Mouse (Mus musculus) kidney, adult 2 months (tissue): ENCODE data around the gene Snrnp25. TPM values are rescaled to one million over a fixed set of nuclear protein-coding genes. Genes with fewer than 3 reads are reported as not detected.

ENCODE experiments used
- DNase-seq: peaks from one replicate; pipeline ENCODE4 v3.0.0; 2021
- H3K27ac ChIP-seq: fragments of 200-500 bp; 2 replicates; pipeline ENCODE4 v1.5.1; 2012; ENCODE audit warnings: low read depth, low read length, control low read depth, inconsistent platforms; ENCODE audit not compliant: insufficient read depth
- H3K27me3 ChIP-seq: fragments of 200-500 bp; replicated peaks from 2 replicates; pipeline ENCODE4 v1.6.1; 2012; ENCODE audit warnings: mild to moderate bottlenecking, moderate library complexity, low read length, inconsistent platforms; ENCODE audit not compliant: control insufficient read depth, insufficient read depth
- H3K36me3 ChIP-seq: fragments of 200-500 bp; 2 replicates; pipeline ENCODE4 v1.6.1; 2012; ENCODE audit warnings: mild to moderate bottlenecking, moderate library complexity, low read length, inconsistent platforms; ENCODE audit not compliant: control insufficient read depth, insufficient read depth
- H3K4me1 ChIP-seq: fragments of 200-500 bp; 2 replicates; pipeline ENCODE4 v1.6.1; 2011; ENCODE audit warnings: low read length; ENCODE audit not compliant: control insufficient read depth, insufficient read depth
- H3K4me3 ChIP-seq: fragments of 200-500 bp; 2 replicates; pipeline ENCODE4 v1.5.1; 2011; ENCODE audit warnings: mild to moderate bottlenecking, low read depth, low read length, control low read depth; ENCODE audit not compliant: insufficient read depth
- CTCF ChIP-seq: fragments of 200-500 bp; conservative IDR thresholded peaks from 2 replicates; pipeline ENCODE4 v1.5.1; 2011; ENCODE audit warnings: low read depth, mild to moderate bottlenecking, control low read depth, low read length, moderate library complexity, mixed read lengths; ENCODE audit not compliant: insufficient read depth, insufficient read length
- POLR2A ChIP-seq: fragments of 200-500 bp; IDR thresholded peaks from one replicate; pipeline ENCODE4 v1.6.1; 2011; ENCODE audit warnings: low read depth, low read length, control low read depth
- WGBS: fragments of 180-500 bp; shearing (Covaris S2); methylation state at CpG from one replicate; pipeline ENCODE4 v1.1.7; 2018; 5-methylcytosine and 5-hydroxymethylcytosine counted together
- polyA plus RNA-seq: library from polyadenylated mRNA; depleted of rRNA; stranded (reverse); fragments of >200 nt; gene quantifications from 2 replicates; pipeline ENCODE4 v1.2.3, GENCODE M21; 2012; rRNA removed

Gene Snrnp25
- polyA plus RNA-seq, 1 experiment, result 19.5 TPM

DNA sequence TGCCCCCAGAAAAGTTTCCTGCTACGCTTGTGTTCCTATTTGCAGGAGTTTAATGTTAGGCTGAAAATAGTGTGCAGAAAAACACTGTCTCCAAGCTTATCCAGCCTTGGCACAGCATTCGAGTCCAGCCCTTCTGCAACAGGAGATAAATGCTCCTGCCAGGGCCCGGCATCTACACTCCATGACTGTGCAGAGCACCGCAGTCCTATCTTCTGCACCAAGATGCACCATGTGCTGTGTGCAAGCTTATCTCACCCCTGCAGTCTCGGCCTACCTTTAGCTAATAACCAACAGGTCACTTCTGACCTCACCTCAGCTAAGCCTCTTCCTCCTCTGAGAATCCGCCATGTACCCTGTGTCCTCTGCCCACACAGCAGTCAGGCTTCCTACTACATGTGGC is 40.4 kb downstream of the Snrnp25 start:
- WGBS, result 96% methylated on average over 6 of the region's 6 CpGs
- Histone ChIP-seq H3K27ac (no peak overlapping the region), H3K4me3 (no peak overlapping the region), H3K4me1 (peaks cover 3% of the 10 kb centered on the region; the same call in 1 of the 2 replicates), H3K36me3 (peaks cover 1% of the 10 kb centered on the region), H3K27me3 (no peaks in the 10 kb centered on the region)
- no peak for DNase-seq
- TF ChIP-seq POLR2A (no peak), CTCF (no peak)

DNA sequence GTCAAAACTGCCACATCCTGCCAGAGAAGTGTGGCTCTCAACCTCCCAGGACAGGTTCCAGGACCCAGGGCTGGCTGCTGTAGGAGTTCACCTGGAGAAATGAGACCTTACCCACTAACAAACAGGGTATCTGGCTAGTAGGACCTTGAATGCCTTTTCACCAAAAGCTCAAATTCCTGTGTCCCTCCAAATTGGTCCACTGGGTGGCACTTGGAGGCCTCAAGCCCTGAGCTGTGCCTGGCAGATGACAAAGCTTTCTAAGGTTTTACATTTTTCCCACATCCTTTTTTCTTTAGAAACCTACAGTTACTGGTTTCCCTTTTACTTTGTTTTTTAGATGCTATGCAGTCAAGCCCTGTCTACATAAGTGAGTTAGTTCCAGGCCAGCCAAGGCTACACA is 41.9 kb downstream of the Snrnp25 start:
- Histone ChIP-seq H3K27ac (no peak overlapping the region), H3K4me1 (no peaks in the 10 kb centered on the region), H3K27me3 (no peaks in the 10 kb centered on the region), H3K36me3 (peaks cover 1% of the 10 kb centered on the region), H3K4me3 (no peak overlapping the region)
- no peak for TF ChIP-seq POLR2A
- TF ChIP-seq CTCF, result 0 out of 2 replicates have a peak, but pooled peaks have one; percentile 15
- DNase-seq, result no peak

DNA sequence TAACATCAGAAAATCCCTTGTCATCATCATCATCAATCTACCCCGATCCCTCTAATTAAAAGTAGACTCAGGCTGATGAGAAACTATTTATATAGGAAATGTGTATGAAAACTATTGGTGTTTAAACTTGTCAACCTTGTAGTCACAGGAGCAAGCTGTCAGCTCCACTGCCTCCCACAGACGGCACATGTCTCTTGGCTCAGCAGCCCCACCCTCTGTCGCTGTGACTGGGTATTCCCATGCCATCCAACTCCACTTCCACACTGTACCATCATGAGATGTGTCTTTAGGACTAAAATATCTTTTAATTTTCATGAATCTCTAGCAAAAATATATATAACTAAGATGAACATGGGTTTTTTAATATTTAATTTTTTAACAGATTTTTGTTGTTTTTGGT is 43.1 kb downstream of the Snrnp25 start:
- no peaks in the 10 kb centered on the region for H3K27me3 ChIP-seq
- DNase-seq, result no peak
- H3K27ac ChIP-seq, result no peak overlapping the region
- TF ChIP-seq POLR2A (no peak), CTCF (no peak)
- WGBS, result 69% methylated on average over 3 of the region's 3 CpGs
- H3K36me3 ChIP-seq, result peaks cover 1% of the 10 kb centered on the region
- no peak overlapping the region for H3K4me3 ChIP-seq
- H3K4me1 ChIP-seq, result no peaks in the 10 kb centered on the region

DNA sequence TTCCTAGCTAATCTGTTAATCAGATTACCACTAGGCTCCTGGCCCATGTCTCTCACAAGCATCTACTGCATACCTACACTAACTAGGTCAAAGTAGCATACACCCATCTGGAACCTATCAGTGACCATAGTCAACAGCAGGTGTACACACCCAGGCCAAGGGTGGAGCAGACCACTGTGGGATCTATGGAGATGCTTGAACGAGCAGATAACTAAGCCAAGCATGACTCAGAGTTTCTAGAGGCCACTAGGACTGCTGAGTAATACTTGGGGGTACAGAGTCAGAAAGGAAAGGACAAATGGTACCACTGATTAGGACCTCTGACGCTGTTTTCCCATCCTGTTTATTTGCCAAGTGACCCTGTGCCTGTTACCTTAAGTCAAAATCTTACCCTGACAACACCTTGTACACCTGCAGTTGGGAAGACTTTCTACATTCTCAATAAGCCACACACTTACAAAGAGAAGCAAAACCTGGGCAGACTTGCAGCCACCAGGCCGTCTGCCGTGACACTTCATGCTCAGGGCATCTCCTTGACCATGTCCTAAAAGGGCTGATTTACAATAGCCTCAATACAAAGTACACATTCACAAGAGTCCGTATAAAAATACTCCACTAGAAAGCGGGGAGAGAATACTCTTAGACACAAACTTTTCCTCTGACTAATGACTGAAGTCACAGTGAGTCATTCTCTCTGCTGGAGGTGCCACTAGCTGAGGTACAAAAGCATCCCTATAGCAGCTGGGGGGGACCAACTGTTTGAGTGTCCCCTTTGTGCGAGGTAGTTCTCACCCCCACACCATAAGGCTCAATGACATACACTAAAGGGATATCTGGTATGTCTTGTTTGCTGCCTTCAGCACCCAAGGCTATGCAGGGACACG is 45.9 kb downstream of the Snrnp25 start:
- no peaks in the 10 kb centered on the region for H3K27me3 ChIP-seq
- H3K4me3 ChIP-seq, result no peak overlapping the region
- DNase-seq, result no peak
- peaks cover 1% of the 10 kb centered on the region for H3K36me3 ChIP-seq
- H3K27ac ChIP-seq, result no peak overlapping the region
- TF ChIP-seq POLR2A (no peak), CTCF (no peak)
- 88% methylated on average over 8 of the region's 8 CpGs for WGBS
- H3K4me1 ChIP-seq, result no peaks in the 10 kb centered on the region

DNA sequence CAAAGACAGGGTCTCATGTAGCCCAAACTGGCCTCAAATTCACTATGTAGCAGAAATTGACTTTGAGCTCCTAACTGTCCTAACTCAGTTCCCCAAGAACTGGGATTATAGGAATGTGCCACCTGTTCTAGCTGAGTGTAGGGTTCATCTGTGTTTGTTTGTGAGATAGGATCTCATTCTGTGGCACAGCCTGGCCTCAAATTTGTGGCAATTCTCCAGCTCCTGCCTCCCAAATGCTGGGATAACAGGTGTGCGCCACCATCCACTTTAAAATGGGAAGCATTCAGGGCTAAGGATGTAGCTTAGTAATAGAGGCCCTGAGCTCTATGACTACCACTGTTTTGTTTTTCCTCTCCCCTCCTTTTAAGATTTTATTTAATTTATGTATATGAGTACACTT is 47.9 kb downstream of the Snrnp25 start:
- Histone ChIP-seq H3K27ac (no peak overlapping the region), H3K4me1 (no peaks in the 10 kb centered on the region), H3K36me3 (peaks cover 1% of the 10 kb centered on the region), H3K4me3 (no peak overlapping the region), H3K27me3 (no peaks in the 10 kb centered on the region)
- WGBS, result 100% methylated on average over 1 of the region's 1 CpGs
- no peak for DNase-seq
- TF ChIP-seq CTCF, result no peak
- TF ChIP-seq POLR2A, result no peak

DNA sequence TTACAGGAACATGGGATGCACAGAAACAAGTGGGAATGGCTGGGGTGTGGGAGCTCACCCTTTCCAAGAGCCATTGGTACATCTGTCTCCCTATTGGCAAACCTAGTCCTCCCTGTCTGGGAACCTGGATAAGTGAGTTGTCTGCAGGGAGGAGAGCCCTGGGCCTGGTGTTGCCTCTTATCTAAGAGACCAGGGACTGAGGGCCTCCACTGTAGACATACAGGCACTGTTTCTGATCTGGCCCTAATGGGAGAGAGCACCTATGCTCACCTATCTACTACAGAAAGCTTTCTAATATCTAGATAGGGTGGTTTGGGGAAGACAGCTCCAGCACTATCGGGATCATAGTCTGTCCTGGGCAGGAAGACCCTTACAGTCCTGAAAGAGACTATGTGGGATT is 50.9 kb downstream of the Snrnp25 start:
- DNase-seq, result no peak
- Histone ChIP-seq H3K36me3 (no peaks in the 10 kb centered on the region; the same call in 1 of the 2 replicates), H3K4me1 (no peaks in the 10 kb centered on the region), H3K4me3 (no peak overlapping the region), H3K27me3 (no peaks in the 10 kb centered on the region), H3K27ac (no peak overlapping the region)
- no peak for TF ChIP-seq CTCF
- TF ChIP-seq POLR2A, result no peak
- WGBS, result 100% methylated on average over 1 of the region's 1 CpGs

DNA sequence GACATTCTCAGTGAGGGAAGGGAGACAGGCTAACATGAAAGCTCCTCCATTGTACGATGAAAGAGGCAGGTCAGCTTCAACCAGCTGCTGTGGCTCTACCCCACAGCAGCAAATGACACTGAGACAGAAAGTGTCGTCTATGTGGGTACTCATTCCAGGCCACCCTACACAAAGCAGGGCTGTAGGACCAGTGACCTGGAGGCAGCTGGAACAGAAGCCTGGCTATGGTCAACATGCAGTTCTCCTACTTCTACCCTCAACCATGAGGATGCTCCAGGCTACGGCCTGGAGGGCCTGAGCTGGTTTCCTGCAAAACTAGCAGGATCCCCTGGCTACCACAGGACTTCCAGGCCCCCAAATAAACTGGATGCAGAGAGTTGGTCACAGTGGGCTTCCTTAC is 51.4 kb downstream of the Snrnp25 start:
- H3K4me3 ChIP-seq, result no peak overlapping the region
- no peak for TF ChIP-seq CTCF
- no peak for TF ChIP-seq POLR2A
- DNase-seq, result no peak
- H3K27me3 ChIP-seq, result no peaks in the 10 kb centered on the region
- H3K4me1 ChIP-seq, result no peaks in the 10 kb centered on the region
- H3K27ac ChIP-seq, result no peak overlapping the region
- peaks cover under 1% of the 10 kb centered on the region; the same call in 1 of the 2 replicates for H3K36me3 ChIP-seq
- WGBS, result 89% methylated on average over 3 of the region's 3 CpGs

Other genes starting within 250 kb of the Snrnp25 start
- not detected in 2 replicates for gene 4930524B15Rik, start 239.8 kb upstream of the Snrnp25 start, polyA plus RNA-seq
- gene Nsg2, start 205.0 kb upstream of the Snrnp25 start, polyA plus RNA-seq, result 2.9 and 4.0 TPM in 2 replicates
- gene Il9r, start 5.1 kb upstream of the Snrnp25 start, polyA plus RNA-seq, result 0.05 and 0.58 TPM in 2 replicates
- 81.7 and 110 TPM in 2 replicates for gene Rhbdf1, start 16.9 kb downstream of the Snrnp25 start, polyA plus RNA-seq
- gene Mpg, start 21.1 kb downstream of the Snrnp25 start, polyA plus RNA-seq, result 12.5 and 13.4 TPM in 2 replicates
- 71.9 and 95.7 TPM in 2 replicates for gene Nprl3, start 62.3 kb downstream of the Snrnp25 start, polyA plus RNA-seq
- gene Hba-x, start 71.0 kb downstream of the Snrnp25 start, polyA plus RNA-seq, result not detected in 2 replicates
- gene Hba-a1, start 78.1 kb downstream of the Snrnp25 start, polyA plus RNA-seq, result 1,733 and 2,108 TPM in 2 replicates
- 0.22 and 0.34 TPM in 2 replicates for gene Hbq1b, start 81.5 kb downstream of the Snrnp25 start, polyA plus RNA-seq
- gene Hba-a2, start 91.1 kb downstream of the Snrnp25 start, polyA plus RNA-seq, result 4,083 and 5,122 TPM in 2 replicates
- gene Hbq1a, start 94.7 kb downstream of the Snrnp25 start, polyA plus RNA-seq, result 0.18 and 0.45 TPM in 2 replicates
- gene Sh3pxd2b, start 142.4 kb downstream of the Snrnp25 start, polyA plus RNA-seq, result 3.7 TPM in 2 replicates
- 4.6 and 5.4 TPM in 2 replicates for gene Ubtd2, start 250.0 kb downstream of the Snrnp25 start, polyA plus RNA-seq